Mouse (Mus musculus): ENCODE data around the gene Alcam. TPM values are rescaled to one million over a fixed set of nuclear protein-coding genes. Genes with fewer than 3 reads are reported as not detected.

Alcam gene
- polyA plus RNA-seq, 1 experiment = 141 TPM

- no peak overlapping the region for H3K4me3 ChIP-seq (ENCODE audit: insufficient read depth, low read length)
- TF ChIP-seq POLR2A (IDR thresholded peaks at IDR 0.05; ENCODE audit: borderline replicate concordance, low read depth, low read length) (no peak), CTCF (IDR thresholded peaks at IDR 0.05; ENCODE audit: low read depth, low read length) (no peak)
- H3K27ac ChIP-seq (ENCODE audit: insufficient read depth, low read depth, low read length) = no peak overlapping the region
- peaks cover 38% of the 10 kb centered on the region for H3K4me1 ChIP-seq (ENCODE audit: control insufficient read depth, insufficient read depth, low read length)
These were observed 12.9 kb upstream of the Alcam start for GRCm38 (mm10) chr16:52466770-52467169.

- Histone ChIP-seq H3K4me1 (ENCODE audit: control insufficient read depth, insufficient read depth, low read length) (peaks cover 29% of the 10 kb centered on the region), H3K4me3 (ENCODE audit: insufficient read depth, low read length) (no peak overlapping the region), H3K27ac (ENCODE audit: insufficient read depth, low read depth, low read length) (peak overlapping the region; percentile 5; the same call in 1 of the 2 replicates)
- no peak for TF ChIP-seq CTCF (IDR thresholded peaks at IDR 0.05; ENCODE audit: low read depth, low read length)
- no peak for TF ChIP-seq POLR2A (IDR thresholded peaks at IDR 0.05; ENCODE audit: borderline replicate concordance, low read depth, low read length)
These were observed 10.7 kb upstream of the Alcam start for GRCm38 (mm10) chr16:52464597-52464996.

GRCm38 (mm10) chr16:52452862-52453715 is 785 bp downstream of the Alcam start:
- H3K4me1 ChIP-seq (ENCODE audit: control insufficient read depth, insufficient read depth, low read length) = peaks cover 12% of the 10 kb centered on the region
- H3K27ac ChIP-seq (ENCODE audit: insufficient read depth, low read depth, low read length) = peak overlapping the region; percentile 71
- TF ChIP-seq POLR2A (IDR thresholded peaks at IDR 0.05; ENCODE audit: borderline replicate concordance, low read depth, low read length) = peak; percentile 70; the same call in 1 of the 2 replicates
- no peak for TF ChIP-seq CTCF (IDR thresholded peaks at IDR 0.05; ENCODE audit: low read depth, low read length)
- H3K4me3 ChIP-seq (ENCODE audit: insufficient read depth, low read length) = peak overlapping the region; percentile 79

- Histone ChIP-seq H3K4me1 (ENCODE audit: control insufficient read depth, insufficient read depth, low read length) (peaks cover 12% of the 10 kb centered on the region), H3K27ac (ENCODE audit: insufficient read depth, low read depth, low read length) (peak overlapping the region; percentile 29; the same call in 1 of the 2 replicates), H3K4me3 (ENCODE audit: insufficient read depth, low read length) (peak overlapping the region; percentile 79)
- TF ChIP-seq POLR2A (IDR thresholded peaks at IDR 0.05; ENCODE audit: borderline replicate concordance, low read depth, low read length) (no peak), CTCF (IDR thresholded peaks at IDR 0.05; ENCODE audit: low read depth, low read length) (no peak)
These were observed 1.4 kb downstream of the Alcam start for GRCm38 (mm10) chr16:52452477-52452831.

- no peak for TF ChIP-seq POLR2A (IDR thresholded peaks at IDR 0.05; ENCODE audit: borderline replicate concordance, low read depth, low read length)
- no peak for TF ChIP-seq CTCF (IDR thresholded peaks at IDR 0.05; ENCODE audit: low read depth, low read length)
- H3K27ac ChIP-seq (ENCODE audit: insufficient read depth, low read depth, low read length) = peak overlapping the region; percentile 29
- peak overlapping the region; percentile 79 for H3K4me3 ChIP-seq (ENCODE audit: insufficient read depth, low read length)
- peaks cover 12% of the 10 kb centered on the region for H3K4me1 ChIP-seq (ENCODE audit: control insufficient read depth, insufficient read depth, low read length)
These were observed 1.9 kb downstream of the Alcam start for GRCm38 (mm10) chr16:52451786-52452476.

- peak overlapping the region; percentile 79 for H3K4me3 ChIP-seq (ENCODE audit: insufficient read depth, low read length)
- TF ChIP-seq POLR2A (IDR thresholded peaks at IDR 0.05; ENCODE audit: borderline replicate concordance, low read depth, low read length) (no peak), CTCF (IDR thresholded peaks at IDR 0.05; ENCODE audit: low read depth, low read length) (no peak)
- peak overlapping the region; percentile 75 for H3K27ac ChIP-seq (ENCODE audit: insufficient read depth, low read depth, low read length)
- H3K4me1 ChIP-seq (ENCODE audit: control insufficient read depth, insufficient read depth, low read length) = peaks cover 12% of the 10 kb centered on the region
These were observed 2.6 kb downstream of the Alcam start for GRCm38 (mm10) chr16:52451101-52451785.

GRCm38 (mm10) chr16:52450245-52451100 is 3.4 kb downstream of the Alcam start:
- H3K27ac ChIP-seq (ENCODE audit: insufficient read depth, low read depth, low read length) = peak overlapping the region; percentile 75
- peaks cover 12% of the 10 kb centered on the region for H3K4me1 ChIP-seq (ENCODE audit: control insufficient read depth, insufficient read depth, low read length)
- H3K4me3 ChIP-seq (ENCODE audit: insufficient read depth, low read length) = peak overlapping the region; percentile 79
- peak; percentile 42; the same call in 1 of the 2 replicates for TF ChIP-seq CTCF (IDR thresholded peaks at IDR 0.05; ENCODE audit: low read depth, low read length)
- no peak for TF ChIP-seq POLR2A (IDR thresholded peaks at IDR 0.05; ENCODE audit: borderline replicate concordance, low read depth, low read length)

GRCm38 (mm10) chr16:52449889-52450244 is 4.0 kb downstream of the Alcam start:
- Histone ChIP-seq H3K27ac (ENCODE audit: insufficient read depth, low read depth, low read length) (peak overlapping the region; percentile 75), H3K4me3 (ENCODE audit: insufficient read depth, low read length) (peak overlapping the region; percentile 79)
- no peak for TF ChIP-seq CTCF (IDR thresholded peaks at IDR 0.05; ENCODE audit: low read depth, low read length)
- TF ChIP-seq POLR2A (IDR thresholded peaks at IDR 0.05; ENCODE audit: borderline replicate concordance, low read depth, low read length) = no peak

GRCm38 (mm10) chr16:52445984-52446383 is 7.9 kb downstream of the Alcam start:
- Histone ChIP-seq H3K4me3 (ENCODE audit: insufficient read depth, low read length) (no peak overlapping the region), H3K27ac (ENCODE audit: insufficient read depth, low read depth, low read length) (no peak overlapping the region), H3K4me1 (ENCODE audit: control insufficient read depth, insufficient read depth, low read length) (peaks cover 20% of the 10 kb centered on the region)
- no peak for TF ChIP-seq CTCF (IDR thresholded peaks at IDR 0.05; ENCODE audit: low read depth, low read length)
- TF ChIP-seq POLR2A (IDR thresholded peaks at IDR 0.05; ENCODE audit: borderline replicate concordance, low read depth, low read length) = no peak

More at GRCm38 (mm10) chr16:52449889-52450244, 4.0 kb downstream of the Alcam start:
- H3K4me1 ChIP-seq (ENCODE audit: control insufficient read depth, insufficient read depth, low read length) = peaks cover 10% of the 10 kb centered on the region
